Mouse (Mus musculus) c-Kit-negative CD71-positive TER-119-positive erythroid progenitor cells, embryonic 14.5 days (primary cell): Measurements from ENCODE around the gene Tmem145.
"Not testable (repeated sequence)": the region's sequence is repeated elsewhere in the genome, so short reads cannot be mapped to it uniquely, and the experiment has no call there.

Experiments used
- DNase-seq: peaks from one replicate; pipeline ENCODE4 v3.0.0-alpha.2; 2013; ENCODE audit warnings: low read depth, low spot score

Tmem145 gene

GRCm38 (mm10) chr7:25317446-25317999 lies 11.6 kb downstream of the Tmem145 start:
- no peak for DNase-seq

- DNase-seq = no peak
Observed at GRCm38 (mm10) chr7:25322058-25322484, 16.2 kb downstream of the Tmem145 start.

DNA sequence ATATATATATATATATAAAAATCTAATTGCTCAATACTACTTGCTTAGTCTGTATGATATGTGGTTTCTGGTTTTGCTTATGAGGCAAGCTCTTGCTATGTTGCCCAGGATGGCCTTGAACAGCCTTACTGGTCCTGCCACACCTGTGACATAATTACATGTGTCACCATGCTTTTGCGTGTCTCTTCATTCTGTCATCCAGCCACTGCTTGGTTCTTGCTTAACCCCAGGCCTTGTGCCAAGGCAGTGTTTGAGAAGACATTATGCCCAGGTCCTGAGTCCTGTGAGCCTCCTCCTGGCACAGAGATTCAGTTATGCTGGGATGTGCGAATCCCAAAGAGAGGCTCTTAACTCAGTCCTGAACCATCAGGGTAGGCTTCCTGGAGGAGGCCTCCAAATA lies 17.3 kb downstream of the Tmem145 start:
- DNase-seq = no peak

GRCm38 (mm10) chr7:25325431-25325830 lies 19.5 kb downstream of the Tmem145 start:
- not testable (repeated sequence) for DNase-seq

GRCm38 (mm10) chr7:25326233-25326632 lies 20.3 kb downstream of the Tmem145 start:
- no peak for DNase-seq

DNA sequence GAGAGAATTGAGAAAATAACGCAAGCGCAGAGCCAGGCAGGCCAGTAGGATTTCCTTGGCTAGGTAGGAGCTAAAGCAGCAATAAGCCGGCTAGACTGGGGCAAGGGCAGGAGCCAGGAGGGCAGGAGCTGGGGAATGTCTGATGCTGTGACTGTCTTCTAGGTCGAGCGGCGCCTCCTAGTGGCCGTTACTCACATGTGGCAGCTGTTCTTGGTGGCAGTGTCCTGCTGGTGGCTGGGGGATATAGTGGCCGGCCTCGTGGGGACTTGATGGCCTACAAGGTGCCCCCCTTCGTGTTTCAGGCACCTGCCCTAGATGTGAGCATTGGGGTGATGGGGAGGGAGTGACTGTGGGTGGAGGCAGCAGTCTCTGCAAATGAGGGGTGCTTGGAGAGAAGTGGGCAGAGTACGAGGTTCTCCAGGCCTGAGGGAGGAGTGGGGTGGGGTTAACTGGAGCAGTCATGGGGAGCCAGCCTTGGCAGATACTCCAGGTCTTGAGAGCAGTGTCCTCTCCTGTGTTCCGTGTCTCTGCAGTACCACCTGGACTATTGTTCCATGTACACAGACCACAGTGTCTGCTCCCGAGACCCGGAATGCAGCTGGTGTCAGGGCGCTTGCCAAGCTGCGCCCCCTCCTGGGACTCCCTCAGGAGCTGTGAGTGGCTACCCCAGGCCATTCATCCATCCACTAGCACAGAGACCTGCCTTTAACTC lies 27.8 kb downstream of the Tmem145 start:
- DNase-seq = peak; percentile 59

- no peak for DNase-seq
Observed at GRCm38 (mm10) chr7:25334472-25334871, 28.6 kb downstream of the Tmem145 start.

DNA sequence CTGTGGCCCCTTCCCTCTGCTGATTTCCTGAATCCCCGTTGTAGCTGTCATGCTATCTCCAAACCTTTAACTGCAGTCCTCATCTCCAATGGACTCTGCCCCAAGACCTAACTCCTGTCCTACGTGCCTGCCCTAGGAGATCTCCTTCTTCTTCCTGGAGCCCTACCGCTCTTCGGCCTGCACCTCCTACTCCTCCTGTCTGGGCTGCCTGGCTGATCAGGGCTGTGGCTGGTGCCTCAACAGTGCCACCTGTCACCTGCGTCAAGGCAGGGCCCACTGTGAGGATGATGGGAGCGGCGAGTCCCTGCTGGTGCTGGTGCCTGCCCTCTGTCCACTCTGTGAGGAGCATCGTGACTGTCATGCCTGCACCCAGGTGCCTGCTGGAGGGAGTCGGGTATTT lies 33.4 kb downstream of the Tmem145 start:
- no peak for DNase-seq

DNA sequence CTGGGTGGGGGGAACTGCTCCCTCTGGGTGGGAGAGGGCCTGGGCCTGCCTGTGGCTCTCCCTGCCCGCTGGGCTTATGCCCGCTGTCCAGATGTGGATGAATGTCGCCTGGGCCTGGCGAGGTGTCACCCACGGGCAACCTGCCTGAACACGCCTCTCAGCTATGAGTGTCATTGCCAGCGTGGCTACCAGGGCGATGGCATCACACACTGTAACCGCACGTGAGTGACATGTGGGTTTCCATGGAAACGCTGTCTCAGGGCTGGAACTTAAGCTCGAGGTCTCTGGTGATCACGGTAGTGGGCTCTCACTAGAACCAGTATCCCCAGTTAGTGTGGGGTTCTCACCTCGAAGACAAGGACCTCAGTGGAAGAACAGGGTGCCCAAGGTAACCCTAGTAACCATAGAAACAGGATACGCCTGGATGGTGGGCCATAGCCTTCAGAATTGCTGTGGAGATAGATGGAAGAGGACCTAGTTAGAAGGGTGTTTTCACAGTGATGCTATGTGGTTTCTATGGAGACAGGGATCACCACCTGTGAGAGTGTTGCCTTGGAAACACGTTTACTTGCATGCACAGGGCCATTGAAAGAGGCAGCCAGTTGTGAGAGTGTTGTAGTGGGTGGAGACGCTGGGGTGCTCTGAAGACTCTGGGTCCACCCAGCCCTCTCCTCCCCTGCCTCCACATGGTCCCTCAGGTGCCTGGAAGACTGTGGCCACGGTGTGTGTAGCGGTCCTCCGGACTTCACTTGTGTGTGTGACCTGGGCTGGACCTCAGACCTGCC lies 35.3 kb downstream of the Tmem145 start:
- no peak for DNase-seq

DNA sequence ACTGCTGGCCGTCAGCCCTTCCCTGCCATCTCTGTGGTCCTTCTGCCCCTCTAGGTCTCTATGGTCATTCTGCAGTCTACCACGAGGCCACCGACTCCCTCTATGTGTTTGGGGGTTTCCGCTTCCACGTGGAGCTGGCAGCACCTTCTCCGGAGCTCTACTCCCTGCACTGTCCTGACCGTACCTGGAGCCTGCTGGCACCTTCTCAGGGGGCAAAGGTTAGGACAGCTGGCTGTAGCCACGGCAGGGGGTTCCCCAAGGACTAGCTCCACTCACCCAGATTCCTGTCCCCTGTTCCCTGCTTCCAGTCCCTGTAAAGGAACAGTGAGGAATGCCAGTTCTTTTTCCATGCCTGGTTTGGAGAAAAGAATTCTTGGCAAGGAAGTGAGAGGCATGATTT lies 43.0 kb downstream of the Tmem145 start:
- no peak for DNase-seq

- no peak for DNase-seq
Observed at GRCm38 (mm10) chr7:25358721-25359206, 52.9 kb downstream of the Tmem145 start.

- no peak for DNase-seq
Observed at GRCm38 (mm10) chr7:25363151-25363550, 57.2 kb downstream of the Tmem145 start.

DNA sequence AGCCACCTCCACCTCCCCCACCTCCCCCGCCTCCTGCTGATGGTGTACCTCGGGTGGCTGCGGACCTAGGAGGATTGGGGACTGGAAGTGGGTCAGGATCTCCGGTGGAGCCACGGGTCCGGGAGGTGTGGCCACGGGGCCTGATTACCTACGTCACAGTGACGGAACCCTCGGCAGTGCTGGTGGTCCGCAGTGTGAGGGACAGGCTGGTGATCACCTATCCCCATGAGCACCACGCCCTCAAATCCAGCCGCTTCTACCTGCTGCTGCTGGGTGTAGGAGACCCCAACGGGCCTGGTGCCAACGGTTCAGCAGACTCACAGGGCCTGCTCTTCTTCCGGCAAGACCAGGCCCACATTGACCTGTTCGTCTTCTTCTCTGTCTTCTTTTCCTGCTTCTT lies 57.7 kb downstream of the Tmem145 start:
- no peak for DNase-seq
